In the genomic region with DNA sequence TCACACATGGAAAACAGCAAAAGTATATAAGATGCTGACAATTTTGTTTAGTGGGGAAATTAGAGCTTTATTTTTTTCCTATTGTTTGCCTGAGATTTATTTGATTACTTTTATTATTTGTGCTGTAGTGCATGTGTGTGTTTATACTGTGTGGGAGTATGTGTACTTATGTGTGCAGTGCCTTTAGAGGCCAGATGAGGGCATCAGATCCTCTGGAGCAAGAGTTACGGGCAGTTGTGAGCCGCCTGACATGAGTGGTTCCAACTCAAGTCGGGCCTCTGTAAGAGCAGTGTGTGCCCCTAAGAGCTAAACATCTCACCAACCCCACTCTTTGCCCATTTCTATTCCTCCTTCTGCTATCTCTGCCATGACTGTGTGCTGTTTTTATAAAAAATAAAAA, we compare ENCODE assay signal across 17 mouse cellular contexts. TPM values are rescaled to one million over a fixed set of nuclear protein-coding genes. Genes with fewer than 3 reads are reported as not detected.
"Had no signal": no experiment of that assay in that cellular context is flagged by ENCODE, and none has a peak within 500 bp of the region (broad histone marks: within the 10 kb centered on the region; RNA-seq: fewer than 3 reads in every experiment).

No protein-coding gene starts in this region.

- H3K4me3 ChIP-seq: limb, embryonic 12.5 days; midbrain, embryonic 13.5 days; neural tube, embryonic 12.5 days had no signal

- DNase-seq: kidney, adult 9 months; kidney, postnatal 36 days; lung, adult 18-20 months; retina, postnatal 1 day; right cerebral cortex, postnatal 4 days; spleen, adult 18-20 months; thymus, adult 2 months; thymus, postnatal 25 days had no signal

- H3K27ac ChIP-seq: kidney, postnatal 0 days; limb, embryonic 12.5 days; liver, embryonic 14.5 days; midbrain, embryonic 13.5 days; neural tube, embryonic 12.5 days had no signal

RNA-seq across cellular contexts. Expression of gene Sobp, which starts 7.5 kb away (rescaled TPM):
- total RNA-seq: liver, adult 2 months; megakaryocyte progenitor cell, adult 5-6 weeks; monocyte, adult 5-6 weeks; neutrophil, adult 5-6 weeks had no signal

RNA-seq across cellular contexts. Expression of gene 9030612E09Rik, which starts 7.7 kb away (rescaled TPM):
- total RNA-seq: liver, adult 2 months; megakaryocyte progenitor cell, adult 5-6 weeks; monocyte, adult 5-6 weeks; neutrophil, adult 5-6 weeks had no signal
- polyA plus RNA-seq: liver, adult 2 months; liver, embryonic 14.5 days had no signal
